Mouse (Mus musculus): ENCODE measurements around the gene Cfap43.
"Not testable (repeated sequence)": the region's sequence is repeated elsewhere in the genome, so short reads cannot be mapped to it uniquely, and the experiment has no call there.

Gene Cfap43

DNA sequence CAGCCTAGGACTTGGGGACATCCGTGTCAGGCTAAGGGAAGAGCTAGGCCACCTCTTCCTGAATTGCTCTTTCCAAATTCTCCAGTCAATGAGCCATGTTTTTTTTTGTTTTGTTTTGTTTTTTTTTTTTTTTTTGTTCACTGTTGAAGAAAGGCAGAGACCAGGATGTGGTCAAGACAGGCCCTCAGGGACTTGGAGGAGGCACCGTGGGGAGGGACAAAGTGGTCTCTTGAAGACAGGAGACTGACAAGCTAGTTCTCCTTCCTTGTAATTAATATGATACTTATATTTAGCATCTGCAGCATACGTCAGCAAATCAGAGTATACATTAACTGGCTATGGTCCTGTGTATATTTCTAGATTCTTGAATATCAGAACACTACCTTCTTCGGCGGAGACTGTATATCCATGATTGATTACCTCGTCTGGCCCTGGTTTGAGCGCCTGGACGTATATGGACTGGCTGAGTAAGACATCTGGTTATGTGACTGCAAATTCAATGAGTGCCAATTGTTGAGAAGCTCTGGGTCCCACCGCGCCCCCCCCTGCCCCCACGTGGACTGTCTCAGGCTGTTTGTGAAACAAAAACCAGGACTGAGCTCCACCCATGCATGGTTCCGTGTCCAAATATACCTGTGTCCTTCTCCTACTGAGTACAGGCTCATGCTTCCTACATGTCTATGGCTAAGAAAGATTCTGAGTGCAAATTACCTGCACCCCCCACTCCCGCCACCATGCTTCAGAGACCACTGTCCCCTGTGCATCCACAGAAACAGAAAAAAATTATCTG lies 34.6 kb downstream of the Cfap43 start:
- DNase-seq, result peak in 1 of 2 experiments; percentile 35

DNA sequence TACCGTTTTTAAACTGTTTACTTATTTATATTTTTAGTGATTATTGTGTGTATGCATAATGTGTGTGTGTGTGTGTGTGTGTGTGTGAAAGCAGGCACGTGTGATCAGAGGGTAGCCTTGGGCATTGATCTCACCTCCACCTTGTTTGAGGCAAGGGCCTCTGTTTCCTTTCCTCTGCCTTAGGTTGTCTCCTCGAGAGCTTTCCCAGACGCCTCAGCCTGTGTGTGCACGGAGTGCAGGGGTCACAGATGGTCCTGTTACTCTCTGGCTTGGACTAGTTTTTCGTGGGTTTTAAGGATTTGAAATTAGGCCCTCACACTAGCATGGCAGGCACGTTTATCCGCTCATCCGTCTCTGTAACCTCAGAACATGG lies 36.2 kb downstream of the Cfap43 start:
- DNase-seq, result no peak

DNA sequence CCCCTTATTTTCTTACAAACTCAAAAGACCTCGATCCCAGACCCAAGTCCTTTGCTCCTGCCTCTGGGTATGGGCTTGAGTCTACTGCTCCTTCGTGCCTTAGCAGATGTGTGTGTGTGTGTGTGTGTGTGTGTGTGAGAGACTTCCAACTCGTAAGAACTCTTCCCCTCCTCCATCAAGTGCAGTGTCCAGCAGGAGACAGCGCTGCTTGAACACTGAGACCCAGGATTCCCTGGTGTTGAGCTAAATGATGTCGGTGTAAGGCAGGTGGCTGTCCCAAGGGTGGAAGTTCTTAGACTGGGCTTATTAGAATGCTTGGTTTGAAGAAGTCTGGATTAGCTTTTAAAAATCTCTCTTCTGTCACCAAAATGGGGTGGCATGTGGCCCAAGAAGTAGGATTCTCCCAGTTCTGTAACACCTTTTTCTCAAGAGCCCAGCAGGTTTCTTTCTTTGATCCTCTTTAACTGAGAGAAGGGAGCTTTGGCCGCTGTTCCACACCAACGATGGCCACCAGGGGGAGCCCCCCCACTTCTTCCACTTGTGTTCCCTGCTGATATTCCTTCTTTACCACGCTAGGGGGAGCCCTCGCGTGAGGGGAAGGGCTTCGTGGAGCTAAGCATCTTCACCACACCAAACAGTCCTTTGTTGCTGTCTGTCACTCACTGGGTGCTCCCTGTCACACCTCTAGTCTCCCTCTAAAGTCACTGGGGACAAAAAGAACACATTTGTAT lies 36.8 kb downstream of the Cfap43 start:
- DNase-seq, result peak; percentile 67 to 86

DNA sequence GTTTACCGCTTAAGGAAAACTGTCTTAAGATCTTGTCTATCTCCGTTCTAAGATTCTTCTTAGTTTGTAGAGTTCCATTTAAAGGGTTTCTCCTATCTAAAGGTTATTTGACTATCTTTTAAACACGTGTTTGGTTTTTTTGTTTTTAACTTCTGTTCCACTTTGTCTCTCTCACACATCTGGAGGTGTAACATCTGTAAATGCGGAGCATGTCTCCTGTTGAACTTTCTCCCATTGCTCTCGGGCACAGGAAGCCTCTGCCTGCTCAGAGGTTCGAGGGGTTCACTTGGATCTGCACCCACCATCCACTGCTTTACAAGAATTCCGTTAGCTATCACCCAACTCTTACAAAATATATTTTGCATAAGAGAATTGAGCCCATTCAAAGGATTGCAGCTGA lies 37.5 kb downstream of the Cfap43 start:
- DNase-seq, result no peak

DNA sequence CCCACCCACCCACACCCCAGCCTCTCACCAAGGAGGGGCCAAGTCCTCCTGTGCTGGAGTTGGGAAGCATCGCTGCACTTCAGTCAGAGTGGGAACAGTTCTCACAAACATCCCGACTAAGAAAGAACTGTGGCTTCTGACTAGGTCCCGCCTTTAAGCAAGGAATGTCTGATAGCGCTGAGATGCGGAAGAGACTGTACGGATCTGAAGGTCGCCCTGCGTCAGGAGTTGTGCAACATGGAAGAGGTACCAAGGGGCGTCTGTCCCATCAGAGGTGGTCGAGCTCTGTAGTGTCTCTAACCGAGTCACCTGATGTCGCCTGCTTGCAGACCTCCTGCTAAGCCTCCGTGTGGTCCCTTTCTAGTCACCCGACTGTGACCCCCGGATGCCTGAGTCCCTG lies 42.8 kb downstream of the Cfap43 start:
- no peak for DNase-seq

DNA sequence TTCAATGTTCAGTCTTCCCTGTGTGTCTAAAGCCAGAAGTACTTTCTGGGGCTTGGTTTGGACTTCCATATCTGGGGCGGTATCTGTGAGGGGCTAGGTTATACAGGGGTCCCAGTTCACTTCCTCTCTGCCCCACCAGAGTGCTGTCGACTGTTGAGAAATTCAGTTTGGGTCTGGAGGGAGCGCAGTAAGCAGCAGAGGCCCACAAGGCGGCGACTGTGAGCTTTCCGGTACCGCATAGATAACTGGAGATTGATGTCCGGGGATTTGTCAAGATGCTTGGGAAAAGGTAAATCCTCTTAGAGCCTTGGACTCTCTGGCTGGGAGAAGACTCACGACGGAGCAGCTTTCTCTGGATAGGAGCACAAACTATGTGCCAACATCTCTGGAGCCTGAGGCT lies 47.6 kb downstream of the Cfap43 start:
- DNase-seq, result no peak

DNA sequence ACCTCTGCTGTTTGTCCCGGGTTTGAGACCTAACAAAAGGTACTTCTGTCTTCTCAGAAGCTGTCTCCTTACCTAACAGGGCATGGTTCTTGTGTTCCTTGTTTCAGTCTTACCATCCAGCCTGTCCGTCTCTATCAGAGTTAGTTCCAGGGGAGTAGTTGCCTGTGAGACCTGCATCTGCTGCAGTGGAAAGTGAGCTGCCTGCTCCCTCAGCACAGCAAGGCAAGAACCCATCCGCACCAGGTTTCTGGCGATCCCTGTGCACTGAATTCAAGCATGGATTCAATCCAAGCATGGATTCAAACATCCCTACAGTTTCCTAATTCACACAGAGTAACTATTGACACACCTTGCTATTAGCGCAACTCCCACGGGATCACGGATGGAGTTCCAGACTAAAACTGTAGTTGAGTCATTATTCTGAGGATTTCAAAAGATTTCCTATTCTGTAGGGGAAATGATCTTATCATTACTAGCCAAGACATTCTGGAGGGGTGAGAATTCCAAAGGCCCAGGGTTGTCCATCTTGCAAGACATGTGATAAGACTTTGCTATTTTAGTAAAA lies 48.9 kb downstream of the Cfap43 start:
- no peak for DNase-seq

DNA sequence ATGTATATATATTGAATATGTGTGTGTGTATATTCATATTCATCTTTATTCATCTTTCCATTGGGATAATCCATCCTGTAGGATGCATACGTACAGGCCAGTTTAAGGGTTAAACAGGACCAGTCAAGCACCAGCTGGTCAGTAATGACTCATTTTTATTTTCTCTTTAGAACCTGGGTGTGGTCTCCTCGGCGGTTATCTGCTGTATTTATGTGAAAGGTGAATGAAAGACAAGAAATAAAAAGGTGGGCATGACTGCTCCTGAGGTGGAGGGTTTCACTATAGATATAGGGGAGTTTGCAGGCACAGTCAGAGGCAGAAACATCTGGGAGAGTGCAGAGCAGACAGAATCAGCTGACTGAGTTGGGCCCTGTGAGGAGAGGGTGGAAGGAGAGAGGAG lies 49.6 kb downstream of the Cfap43 start:
- DNase-seq, result no peak

DNA sequence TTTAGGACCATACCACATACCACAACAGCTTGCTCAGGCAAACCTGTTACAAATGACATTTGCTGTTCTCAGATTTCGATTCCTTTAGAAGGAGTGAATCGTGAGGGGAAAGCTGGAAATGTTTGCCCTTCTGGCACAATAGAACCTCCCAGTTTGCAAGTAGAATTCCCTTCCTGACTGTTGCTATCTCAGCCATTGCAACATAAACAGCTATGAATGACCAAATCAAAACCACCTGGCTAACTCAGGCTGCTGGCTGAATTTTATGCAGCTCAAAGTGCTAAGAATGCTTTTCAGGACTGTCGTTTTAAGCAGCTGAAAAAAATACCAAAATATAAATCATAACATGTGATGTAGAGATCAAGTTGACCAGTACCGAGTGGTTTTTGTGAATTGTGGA lies 50.1 kb downstream of the Cfap43 start:
- DNase-seq, result no peak

DNA sequence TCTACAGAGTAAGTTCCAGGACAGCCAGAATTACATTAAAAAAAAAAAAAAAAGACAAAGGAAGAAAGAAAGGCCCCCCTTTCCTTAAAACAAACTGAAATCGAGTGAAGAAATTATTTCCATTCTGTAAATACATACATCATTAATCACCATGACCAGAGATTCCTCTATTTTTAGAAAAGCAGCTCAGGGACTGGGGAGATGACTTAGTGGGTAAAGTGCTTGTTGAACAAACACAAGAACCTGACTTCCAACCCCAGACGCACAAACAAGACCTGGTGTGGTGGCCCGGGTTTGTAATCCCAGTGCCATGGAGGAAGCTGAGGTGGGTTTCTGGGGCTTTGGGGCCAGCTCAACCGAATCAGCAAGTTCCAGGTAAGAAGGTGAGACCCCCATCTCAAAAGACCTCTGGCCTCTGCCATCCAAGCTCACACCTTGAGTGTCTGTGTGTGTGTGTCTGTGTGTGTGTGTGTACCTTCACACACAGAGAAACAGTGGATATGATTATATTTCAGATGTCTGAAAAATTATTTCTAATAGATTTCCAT lies 51.4 kb downstream of the Cfap43 start:
- DNase-seq, result no peak

DNA sequence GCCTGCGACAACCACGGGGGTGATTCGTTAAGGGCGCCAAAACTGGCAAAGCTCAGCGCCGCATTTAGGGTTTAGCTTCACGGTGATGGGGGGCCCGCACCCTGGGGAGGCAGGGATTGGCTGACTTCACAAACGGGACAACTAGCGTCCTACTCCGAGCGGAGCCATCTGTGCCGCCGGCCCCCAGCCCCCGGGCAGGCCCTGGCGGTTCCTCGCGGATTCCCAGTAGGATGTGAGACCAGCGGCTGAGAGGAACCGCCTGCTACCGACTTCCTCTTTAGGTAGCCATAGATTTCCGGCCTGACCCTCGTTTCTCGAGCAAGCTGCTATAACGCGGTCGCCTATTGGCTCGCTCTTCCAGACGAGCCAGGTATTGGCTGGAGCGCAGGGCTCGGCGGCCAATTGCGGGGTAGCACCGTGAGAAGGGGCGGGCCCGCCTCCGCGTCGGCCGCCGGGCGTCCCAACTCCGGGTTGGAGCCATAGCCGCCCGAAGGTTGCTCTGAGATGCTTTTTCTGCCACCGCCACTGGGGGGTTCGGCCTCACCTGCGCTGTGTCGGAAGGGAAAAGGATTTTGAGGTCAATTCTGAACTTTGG lies 53.6 kb downstream of the Cfap43 start, which contains the start of gene Gsto2:
Gene Gsto2, plus strand, starts transcription at position 182 of the 595 bp plus-strand sequence.
- peak; percentile 88 to 90 for DNase-seq

DNA sequence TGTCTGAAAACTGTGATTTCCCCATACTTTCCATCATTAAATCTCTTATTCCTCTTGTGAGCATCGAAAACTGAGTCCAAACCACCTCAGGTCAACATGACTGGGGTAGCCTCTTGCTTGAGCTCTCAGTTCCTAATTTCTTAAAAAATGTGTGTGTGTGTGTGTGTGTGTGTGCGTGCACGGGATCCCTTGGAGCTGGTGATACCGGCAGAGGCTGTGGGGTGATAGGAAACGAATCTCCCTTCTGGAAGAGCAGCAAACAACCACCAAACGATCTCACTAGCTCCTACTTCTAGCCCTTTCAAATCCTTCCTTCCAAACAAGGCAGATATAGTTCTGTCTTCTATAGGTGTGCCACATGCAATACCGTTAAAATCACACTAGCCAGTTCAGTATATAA lies 54.4 kb downstream of the Cfap43 start:
- no peak for DNase-seq

DNA sequence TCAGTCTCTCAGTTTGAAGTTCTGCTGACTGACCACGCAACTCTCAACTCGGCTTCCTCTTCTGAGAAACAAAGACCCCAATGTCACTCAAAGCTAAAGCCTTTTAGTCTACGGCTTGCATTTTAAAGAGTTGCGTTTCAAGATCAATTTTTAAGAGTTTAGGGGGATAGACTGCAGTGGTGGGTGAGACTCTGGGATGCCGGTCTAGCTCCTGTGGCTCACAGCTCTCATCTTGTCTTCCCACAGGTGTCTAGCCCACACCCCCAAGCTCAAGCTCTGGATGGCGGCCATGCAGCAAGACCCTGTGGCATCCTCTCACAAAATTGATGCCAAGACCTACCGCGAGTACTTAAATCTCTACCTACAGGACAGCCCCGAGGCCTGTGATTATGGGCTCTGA lies 55.0 kb downstream of the Cfap43 start:
- no peak for DNase-seq

DNA sequence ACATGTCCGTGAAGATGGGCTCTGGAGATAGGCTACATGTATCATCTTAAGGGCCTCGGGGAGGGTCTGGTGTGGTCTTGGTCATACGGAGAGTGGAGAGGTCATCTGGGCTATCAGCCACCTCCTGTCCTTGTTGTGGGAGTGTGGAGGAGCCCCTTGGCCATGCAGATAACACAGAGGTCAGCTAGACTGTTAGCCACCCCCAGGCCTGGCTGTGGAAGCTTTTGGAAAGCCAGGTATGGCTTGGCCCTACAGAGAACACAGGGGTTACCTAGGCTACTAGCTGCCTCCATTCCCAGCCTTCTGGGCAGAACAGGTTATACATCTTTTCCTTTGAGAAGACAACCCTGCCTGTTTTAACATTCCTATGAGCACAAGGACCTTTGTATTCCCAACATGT lies 56.5 kb downstream of the Cfap43 start:
- DNase-seq, result no peak

DNA sequence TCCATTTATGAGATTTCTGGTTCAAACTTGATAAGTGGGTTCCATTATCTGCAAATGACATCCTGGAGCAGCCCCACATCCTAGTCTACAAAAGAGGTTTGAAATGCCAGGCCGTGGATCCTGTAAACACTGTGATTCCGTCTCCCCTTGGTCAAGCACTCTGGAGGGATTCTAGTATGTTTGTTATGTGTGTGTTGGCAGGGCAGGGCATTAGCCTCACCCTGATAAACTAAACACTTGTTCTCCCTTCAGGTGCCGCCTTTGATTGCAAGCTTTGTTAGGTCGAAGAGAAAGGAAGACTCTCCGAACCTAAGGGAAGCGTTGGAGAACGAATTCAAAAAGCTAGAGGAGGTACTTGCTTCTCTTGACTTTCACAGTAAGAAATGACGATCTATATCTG lies 59.9 kb downstream of the Cfap43 start:
- no peak for DNase-seq

DNA sequence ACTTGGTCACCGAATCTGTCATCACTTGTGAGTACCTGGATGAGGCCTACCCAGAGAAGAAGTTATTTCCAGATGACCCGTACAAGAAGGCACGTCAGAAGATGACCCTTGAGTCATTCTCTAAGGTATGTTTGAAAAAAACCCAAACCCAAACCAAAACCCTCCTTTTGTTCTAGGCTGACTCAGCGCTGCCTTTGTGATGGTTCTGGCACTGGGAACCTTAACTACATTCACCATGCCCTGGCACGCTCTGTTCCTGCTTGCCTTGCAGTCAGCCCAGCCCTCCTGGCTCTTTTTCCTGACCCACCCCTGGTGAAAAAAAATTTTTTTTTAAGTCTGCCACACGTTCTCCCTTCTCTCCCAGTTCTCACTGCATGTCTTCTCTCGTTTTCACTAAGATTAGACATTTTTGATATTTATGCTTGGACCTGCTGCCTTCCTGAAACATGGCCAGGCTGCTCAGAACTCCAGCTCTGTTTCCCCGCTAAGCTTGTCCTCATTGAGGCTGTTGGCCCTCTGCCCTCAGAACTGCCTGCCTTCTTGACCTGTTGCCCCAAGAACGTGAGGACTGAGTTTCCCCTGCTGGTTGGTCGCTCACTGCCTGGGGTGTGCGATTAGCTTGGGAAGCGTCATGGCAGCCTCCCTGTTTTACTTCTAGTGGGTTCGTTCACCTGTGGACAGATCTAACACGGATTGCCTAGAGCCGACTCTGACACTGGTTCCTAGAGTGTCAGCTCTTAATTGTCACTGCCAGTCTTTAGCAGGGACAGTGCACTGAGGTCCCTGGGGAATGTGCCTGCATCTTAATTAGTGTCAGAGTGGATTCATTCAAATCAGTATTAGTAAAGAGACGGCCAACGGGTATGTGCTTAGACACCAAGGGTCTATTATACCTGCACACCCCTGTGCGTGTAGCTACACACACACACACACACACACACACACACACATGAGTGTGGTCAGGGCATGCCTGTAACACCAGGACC lies 60.8 kb downstream of the Cfap43 start:
- DNase-seq, result no peak

DNA sequence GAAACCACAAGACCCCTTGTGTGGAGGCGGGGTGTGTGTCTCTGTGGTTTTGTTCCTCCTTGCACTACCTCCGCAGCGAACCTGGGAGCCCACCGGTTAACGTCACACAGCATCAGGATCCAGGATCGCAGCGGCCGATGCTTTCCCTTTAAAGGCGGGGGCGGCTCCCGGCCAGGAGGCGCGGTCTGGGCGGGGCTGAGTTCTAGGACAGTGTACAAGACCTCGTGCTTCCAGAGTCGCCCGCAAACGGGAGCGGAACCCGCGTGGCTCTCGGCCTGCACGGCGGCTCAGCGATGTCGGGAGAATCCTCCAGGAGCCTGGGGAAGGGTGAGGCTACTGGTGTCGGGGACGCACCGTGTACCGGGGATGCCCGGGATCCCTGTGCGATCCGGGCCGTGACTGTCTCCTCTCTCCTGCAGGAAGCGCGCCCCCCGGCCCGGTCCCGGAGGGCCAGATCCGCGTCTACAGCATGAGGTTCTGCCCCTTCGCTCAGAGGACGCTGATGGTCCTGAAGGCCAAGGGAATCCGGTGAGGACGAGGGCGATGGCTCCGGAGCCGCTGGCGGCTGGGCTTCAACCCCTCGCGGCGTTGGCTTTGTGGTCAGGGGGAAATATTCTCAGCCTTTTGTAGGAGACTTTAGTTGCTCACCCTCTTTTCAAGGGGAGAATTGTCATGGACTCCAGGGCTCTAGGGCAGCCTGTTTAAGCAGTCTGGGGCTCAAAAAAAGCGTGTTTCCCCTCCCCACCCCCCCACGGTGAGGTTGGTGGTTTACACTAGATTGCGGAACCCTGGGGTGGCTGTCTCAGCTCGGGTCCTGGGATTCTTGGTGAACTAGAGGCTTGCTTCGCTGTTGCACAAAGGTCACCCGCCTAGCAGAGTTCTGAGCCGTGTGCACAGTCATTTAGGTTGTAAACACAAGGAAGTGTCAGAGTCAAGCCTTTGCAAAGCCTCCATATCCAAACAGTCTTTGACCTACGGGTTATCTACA lies 64.0 kb downstream of the Cfap43 start, which contains the start of gene Gsto1:
Gene Gsto1, plus strand, starts transcription at position 175 of the 988 bp plus-strand sequence.
- peak; percentile 60 to 77 for DNase-seq

DNA sequence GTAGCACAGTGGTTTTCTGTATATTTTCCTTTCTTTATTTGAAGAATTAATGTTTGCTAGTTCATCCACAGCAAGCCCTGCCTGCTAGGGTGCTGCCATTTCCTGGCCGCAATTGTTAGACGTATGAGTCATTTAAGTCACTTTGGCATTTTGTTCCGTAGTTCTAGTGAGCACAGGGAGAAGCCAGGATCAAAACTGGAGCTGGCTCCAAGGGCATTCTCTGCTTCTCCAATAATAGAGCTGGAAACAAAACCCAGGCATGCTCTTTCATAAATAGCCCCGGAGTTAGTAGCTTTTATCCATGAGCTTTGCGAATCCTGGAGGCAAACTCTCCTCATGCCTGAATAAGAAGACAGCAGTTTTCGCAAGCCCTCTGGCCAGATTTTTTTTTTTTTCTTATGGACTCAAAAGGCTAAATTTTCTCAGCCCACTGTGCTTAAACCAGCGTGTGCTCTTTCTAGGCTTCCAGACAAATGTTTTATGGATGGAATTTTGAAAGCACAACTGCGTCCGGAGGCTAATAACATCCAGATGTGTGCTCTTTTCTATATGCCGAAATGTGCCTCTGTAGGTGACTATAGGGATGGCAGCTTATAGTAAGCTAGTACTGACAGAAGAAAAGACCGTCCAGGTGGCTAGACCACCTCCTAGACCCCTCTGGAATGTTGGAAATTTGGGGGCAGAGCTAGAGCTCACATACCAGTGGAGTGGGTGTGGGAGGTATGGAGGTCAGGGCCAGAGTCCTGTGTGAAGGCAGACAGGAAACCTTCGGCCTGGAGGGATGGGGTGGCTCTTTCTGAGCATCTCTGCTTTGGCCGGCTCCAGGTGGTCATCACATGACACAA lies 64.9 kb downstream of the Cfap43 start:
- DNase-seq, result no peak

DNA sequence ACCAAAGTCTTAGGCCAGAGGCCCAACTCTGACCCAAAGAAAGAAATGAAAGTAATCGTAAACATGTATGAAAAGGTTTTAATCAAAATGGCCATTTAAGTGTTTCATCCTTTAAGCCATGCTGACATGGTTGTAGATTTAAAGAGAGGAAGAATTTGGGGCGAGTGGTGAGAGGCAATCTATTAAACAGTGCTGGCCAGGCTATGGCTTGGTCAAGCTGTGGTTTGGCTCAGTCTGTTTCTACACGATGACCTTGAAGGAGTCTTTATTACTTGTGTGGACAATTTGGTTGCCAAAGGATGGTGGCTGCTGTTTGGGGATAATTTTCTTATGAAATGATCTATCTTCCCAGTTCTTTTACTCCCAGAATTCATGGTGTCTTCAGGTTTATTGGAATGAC lies 66.0 kb downstream of the Cfap43 start:
- no peak for DNase-seq

DNA sequence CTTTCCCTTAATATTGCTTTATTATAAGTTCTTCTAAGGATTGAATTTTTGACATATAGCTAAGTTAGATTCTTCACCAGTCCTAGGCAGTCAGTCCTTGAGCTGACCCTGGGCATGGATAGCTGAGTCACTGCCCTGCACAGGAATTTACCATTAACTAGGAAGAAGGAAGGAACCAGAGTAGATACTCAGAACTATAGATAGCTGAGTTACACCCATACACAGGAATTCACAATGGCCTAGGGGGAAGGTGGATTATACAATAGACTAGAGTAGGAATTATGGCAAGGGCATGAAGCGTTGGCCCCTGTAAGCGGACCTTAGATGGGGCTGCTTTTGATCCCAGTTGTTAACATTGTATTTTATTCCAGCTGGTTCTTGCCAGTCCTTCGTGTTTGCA lies 67.0 kb downstream of the Cfap43 start:
- not testable (repeated sequence) for DNase-seq
